Mouse (Mus musculus): ENCODE data around the gene Psd.

Gene Psd

GRCm38 (mm10) chr19:46326756-46327305, at the start of gene Psd:
Gene Psd, minus strand, starts transcription at chr19:46327156.
- peak; percentile 49 for DNase-seq

- DNase-seq, result no peak
These were observed 48.9 kb upstream of the Psd start for GRCm38 (mm10) chr19:46375891-46376290.

- no peak for DNase-seq
These were observed 48.5 kb upstream of the Psd start for GRCm38 (mm10) chr19:46375489-46375888.

- no peak for DNase-seq
These were observed 47.6 kb upstream of the Psd start for GRCm38 (mm10) chr19:46374477-46375088.

DNA sequence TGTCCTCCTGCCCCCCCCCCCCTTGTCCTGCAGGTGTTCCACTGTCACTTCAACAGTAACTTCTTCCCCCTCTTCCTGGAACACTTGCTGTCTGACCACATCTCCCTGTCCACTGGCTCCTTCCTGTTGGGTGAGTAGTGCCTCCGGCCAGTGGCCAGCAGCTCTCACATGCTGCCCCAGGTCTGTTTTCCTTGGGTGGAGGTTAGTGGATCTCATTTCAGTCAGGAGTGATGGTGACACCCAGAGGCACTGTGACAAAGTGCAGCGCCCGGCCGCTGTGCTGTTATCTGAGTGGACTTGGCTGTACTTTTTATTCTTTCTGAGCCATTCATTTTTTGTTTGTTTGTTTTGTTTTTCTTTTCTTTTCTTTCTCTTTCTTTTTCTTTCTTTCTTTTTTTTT, 42.2 kb upstream of the Psd start:
- DNase-seq, result peak; percentile 72

- no peak for DNase-seq
These were observed 41.0 kb upstream of the Psd start for GRCm38 (mm10) chr19:46367798-46368590.

GRCm38 (mm10) chr19:46363294-46364009, 36.5 kb upstream of the Psd start:
- no peak for DNase-seq

- DNase-seq, result no peak
These were observed 35.1 kb upstream of the Psd start for GRCm38 (mm10) chr19:46362104-46362503.

- no peak for DNase-seq
These were observed 31.4 kb upstream of the Psd start for GRCm38 (mm10) chr19:46358381-46358780.

GRCm38 (mm10) chr19:46357344-46358280, 30.7 kb upstream of the Psd start:
- no peak for DNase-seq

DNA sequence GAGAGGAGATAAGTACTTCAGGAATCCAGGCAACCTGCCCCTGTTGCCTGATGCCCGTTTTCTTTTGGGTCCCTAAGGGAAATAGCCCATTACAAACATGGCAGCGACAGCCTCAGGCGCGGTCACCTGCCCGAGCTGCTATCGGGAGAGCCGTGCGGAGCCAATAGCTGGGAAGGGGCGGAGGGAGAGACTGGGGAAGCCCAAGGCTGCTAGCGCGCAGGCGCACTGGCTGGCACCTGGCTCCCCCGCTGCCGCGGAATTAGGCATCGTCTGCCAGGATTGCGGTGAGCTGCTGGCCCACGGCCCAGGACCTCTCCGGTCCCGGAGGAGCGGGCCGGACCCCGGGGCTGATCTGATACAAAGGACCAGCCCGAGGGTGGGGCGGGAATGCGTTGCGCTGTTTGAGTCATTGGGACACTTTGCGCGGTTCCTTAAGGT, 29.8 kb upstream of the Psd start:
- peak; percentile 92 for DNase-seq

DNA sequence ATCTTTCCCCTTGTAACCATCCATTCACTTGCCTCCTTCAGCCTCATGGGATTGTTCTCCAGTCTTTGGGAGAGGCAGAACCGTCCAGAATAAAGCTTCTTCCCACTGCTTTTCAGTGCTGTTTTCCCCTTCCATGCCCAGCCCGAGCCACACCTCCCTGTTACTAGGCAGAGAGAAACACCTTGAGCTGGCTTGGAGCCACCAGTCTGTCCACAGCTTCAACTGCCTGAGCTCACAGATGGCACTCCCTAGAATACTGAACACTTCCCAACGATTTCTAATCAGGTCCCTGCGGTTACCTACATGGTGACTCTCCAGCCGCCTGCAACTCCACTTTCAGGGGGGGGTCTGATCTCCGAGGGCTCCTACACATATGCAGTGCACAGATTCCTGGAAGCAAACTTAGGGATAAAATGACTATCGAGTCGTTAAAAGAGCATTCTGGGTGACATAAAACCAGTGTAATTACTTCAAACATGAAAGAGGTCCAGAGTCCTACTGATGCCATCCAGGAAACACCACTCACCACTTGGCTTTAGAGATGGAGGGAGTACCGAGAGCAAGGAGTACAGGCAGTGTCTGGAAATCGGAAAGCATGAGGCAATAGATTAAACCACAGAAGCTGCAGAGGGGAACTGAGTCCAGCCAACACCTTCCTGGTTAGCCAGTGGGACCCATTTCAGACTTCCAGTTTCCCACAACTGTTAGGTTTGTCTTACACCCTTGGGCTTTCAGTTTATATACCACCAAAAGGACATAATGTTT, 23.4 kb upstream of the Psd start, which contains the start of gene 2310034G01Rik:
Gene 2310034G01Rik, minus strand, starts transcription at position 135 of the 765 bp plus-strand sequence.
- no peak for DNase-seq

DNA sequence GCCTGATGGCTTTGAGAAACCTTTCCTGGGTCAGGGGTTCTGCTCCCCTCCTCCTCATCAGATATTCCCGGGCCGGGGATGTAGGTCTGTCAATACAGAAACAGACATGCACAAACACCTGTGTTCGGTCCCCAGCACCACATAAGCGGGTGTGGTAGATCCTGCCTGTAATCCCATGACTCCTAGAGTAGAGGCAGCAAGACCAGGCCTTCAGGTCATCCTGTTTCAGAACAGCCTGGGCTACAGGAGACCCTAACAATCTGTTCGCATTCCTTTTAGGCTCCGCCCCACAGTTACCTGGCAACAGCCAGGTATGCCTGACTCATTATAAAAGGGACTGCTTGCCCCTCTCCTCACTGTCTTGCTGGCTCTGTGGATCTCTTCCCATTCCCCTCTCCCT, 22.6 kb upstream of the Psd start:
- no peak for DNase-seq

DNA sequence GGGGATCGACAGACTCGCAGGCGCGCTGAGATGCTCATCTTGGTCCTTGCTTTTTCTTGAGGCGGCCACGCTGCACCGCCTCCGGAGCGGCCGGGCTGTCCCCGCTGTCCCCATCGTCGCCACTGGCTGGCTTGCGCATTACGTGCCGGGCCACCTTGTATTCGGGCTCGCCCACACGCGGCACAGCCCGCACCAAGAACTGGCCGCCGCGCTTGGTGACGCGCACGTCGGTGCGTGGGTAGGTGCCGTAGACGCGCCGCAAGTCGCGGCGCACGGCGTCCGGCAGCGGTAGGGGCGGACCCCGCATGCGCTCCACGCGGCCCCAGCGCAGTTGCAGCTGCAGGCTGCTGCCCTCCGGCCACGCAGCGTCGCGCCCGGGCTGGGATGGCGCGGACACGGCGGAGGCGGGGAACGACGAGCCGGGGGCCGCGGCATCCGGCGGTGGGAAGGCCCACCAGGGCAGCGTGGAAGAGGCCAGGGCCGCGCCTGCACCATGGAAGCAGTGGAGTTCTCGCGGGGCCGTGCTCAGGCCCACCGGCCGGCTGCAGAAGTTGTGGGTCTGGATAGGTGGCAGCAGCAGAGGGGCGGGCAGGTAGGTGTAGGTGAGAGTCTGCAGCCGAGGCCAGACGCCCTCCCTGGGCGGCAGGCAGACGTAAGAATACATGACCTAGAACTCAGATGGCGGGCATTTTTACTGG, 22.0 kb upstream of the Psd start:
- peak; percentile 53 for DNase-seq

DNA sequence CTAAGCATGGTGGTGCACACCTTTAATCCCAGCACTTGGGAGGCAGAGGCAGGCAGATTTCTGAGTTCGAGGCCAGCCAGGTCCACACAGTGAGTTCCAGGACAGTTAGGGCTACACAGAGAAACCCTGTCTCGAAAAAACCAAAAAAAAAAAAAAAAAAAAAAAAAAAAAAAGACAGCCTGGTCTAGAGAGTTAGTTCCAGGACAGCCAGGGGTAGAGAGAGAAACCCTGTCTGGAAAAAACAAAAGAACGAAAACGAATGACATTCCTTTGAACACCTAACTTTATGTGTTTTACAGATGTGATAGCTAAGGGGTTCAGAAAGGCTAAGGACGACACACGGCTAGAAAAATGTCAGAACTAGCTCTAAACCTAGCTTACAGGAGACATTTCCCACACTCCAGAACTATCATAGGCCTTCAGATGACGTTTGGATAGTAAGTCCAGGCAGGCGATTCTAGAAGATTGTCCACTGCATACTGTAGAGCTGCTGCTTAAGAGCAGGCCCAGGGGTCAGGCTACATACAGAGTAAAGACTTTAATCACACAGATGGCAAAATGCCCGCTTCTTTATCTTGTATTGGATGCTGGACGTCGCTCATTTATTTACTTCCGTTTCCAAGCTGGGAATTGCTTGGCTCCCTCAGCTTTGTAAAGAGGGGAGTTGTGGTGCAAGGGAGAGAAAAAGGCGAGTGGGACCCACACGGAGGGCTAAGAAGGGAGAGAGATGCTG, 21.1 kb upstream of the Psd start:
- no peak for DNase-seq

GRCm38 (mm10) chr19:46347146-46347545, 20.2 kb upstream of the Psd start:
- no peak for DNase-seq

- DNase-seq, result no peak
These were observed 17.9 kb upstream of the Psd start for GRCm38 (mm10) chr19:46344710-46345419.

- peak; percentile 35 for DNase-seq
These were observed 12.5 kb upstream of the Psd start for GRCm38 (mm10) chr19:46339287-46339971.

DNA sequence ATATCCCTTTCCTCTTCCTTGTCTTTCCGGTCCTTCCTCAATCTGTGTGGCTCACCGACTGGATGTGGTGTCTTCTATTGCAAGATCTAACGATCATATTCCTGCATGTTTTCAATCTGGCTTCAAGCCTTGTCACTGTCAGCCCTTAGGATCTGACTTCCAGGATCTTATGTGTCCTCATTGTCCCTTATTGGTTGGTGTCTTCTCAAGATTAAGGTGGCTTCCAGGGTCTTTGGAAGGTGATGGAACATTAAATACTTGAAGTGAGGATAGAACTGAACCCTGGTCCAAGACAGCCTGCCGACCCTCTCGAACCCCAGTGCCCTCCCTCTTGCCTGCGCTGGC, 12.0 kb upstream of the Psd start:
- no peak for DNase-seq
